Mouse (Mus musculus) mouse trophoblast stem cell (cell line): ENCODE results near the gene Dll3.

ENCODE experiments used
- in situ Hi-C, 2 experiments: fragments of 300-500 bp; cut with MseI, MboI; formaldehyde crosslinking; loops; 2 replicates in 1 of 2; 3 replicates in 1 of 2; pipeline ENCODE4 v1.15.1; 2025

Gene Dll3

DNA sequence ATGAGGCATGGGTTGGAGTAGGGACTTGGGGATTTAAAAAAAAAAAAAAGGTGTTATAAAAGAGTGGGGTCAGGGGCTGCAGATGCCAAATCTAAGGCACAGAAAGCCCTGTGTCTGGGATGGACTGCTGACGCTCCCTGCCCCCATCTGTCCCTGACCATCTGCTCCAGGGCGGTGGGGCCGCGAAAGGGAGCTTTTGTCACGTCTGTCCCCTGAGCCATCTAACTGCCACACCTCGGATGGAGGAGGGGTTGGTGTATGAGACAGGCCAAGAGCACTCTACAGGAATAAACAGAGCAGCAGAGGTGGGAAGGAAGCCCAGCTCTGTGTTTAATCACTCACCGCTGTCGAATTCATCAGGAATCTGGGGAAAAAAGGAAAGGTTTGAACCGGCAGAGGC, 7.7 kb upstream of the Dll3 start:
- in situ Hi-C loops: no loop called here

DNA sequence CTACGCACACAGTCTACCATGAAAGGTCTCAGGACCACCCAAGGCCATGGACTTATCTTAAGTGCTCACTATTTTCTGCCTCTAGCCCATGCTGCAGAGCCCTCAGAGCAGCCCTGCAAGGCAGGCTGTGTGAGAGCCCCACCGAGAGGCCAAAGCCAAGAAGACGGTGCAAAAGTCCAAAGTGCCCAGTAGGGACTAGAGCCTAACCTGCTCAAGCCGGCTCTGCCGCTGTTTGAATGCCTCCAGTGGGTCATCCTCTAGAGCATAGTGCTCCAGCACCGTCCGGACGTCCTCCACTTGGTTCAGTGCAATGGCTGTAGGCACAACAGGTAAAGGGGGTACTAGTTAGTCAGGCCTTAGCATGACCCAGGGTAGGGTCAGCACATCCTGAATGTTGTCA, 4.2 kb upstream of the Dll3 start:
- in situ Hi-C loops: no loop called here

DNA sequence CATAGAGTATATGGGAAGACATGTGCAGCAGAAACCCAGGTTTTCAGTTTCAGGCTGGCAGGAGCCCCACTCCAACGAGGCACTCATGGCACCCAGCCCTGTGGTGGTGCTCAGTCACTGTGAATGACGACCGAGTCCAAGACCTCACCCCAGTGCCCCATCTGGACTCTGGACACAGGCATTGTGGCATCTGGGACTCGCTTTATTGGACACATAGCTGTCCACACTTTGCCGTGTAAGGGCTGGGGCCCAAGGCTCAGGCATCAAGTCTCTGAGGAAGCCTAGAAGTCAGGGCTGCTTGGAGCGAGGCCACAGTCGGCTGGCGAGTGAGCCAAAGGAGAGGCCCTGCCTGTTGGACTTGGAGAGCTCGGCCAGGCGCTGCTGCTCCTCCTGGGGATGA, 3.6 kb upstream of the Dll3 start:
- in situ Hi-C loops: no loop called here

DNA sequence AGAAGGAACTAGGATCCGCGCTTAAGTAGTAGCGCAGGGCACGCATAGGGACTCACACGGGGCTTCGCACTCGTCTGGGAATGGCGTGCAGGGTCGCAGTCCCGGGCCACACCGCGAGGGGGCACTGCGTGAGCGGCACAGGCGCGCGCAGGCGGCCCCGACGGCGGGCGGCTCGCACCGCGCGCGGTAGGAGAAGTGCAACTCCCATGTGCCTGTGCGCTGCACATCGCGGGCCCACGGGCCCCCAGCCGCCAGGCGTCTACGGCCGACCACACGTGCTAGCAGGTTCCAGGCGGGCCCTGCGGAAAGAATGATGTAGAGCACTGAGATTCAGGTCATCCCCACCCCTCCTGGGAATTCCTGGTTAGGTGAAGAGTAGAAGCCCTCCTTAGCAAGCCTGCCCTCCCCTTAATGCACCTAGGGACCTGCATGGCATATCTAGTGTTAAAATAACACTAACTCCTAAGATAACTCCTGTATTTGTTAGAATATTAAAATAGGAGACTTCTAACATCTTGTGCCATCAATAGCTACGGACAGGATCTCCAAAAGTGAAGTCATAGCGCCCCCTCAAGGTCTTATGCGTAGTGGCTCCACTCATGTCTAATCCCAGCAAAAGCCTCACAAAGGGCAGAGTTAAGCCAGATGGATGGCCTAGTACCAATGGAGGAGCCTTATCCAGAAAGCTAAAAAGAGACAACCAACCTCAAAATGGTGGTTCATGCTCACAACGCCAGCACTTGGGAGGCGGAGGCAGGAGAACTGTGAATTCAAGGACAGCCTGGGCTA, 3.0 kb downstream of the Dll3 start:
- in situ Hi-C loops: no loop called here

- in situ Hi-C loops: no loop called here
Observed at GRCm38 (mm10) chr7:28294481-28294880, 7.6 kb downstream of the Dll3 start.

DNA sequence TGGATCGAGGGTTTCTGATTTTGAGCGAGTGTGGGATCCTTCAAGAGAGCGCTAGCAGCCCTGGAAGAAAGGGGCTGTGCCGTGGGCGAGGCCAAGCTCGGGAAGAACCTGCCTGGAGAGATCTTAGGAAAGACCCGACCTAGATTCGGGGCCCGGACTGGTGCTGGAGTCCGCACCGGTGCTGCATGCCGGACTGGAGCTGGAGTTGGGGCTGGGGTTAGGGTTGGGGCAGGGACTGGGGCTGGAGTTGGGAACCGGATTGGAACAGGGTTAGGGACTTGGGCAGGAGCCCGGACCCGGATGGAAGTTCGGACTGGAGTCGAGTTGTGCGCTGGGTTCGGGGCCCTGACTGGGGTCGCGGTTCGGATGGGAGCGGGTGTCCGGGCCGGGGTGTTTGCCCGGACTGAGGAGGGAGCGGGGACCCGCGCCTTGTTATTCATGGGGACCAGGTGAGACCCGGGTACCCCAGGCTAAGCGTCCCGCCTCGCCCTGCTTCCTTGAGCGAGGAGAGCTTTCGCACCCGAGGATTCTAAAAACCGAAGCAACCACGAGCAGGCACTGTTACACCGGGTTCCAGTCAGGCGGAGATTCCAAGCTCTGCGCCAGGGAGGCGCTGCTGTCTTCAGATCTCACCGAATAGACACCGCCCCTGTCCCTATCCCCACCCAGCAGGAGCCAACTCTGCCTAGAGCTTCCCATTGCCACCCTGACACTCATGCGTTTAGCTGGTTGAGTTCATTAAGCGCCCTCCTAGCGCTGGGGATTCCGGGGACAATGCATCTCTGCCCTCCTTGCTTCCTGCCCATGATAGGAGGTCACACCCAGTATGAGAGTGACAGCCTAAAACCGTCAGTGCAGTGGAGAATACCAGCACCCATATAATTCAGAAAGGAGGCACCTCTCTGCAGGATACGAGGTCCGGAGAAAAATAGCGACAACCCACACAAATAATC, 11.1 kb downstream of the Dll3 start, which contains the start of gene Selenov:
Gene Selenov, minus strand, starts transcription at position 549 of the 953 bp plus-strand sequence.
- in situ Hi-C loops: no loop called here

DNA sequence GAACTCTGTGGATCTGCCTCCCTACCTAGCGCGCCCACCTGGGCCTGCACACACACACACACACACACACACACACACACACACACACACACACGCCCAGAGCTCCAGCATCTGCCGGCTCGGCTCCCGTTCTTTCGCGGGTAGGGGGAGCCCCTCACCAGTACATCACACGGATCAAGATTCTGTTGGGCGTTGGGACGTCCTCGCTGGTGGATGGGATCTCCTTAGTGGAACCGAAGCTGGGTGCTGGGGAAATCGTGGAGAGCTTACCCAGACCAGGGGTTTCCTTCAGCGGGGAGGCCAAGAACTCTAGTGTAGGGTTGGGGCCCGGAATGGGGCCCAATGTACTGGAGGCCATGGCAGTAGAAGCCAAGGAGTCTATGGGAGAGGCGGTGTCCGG, 11.9 kb downstream of the Dll3 start:
- in situ Hi-C loops: no loop called here

DNA sequence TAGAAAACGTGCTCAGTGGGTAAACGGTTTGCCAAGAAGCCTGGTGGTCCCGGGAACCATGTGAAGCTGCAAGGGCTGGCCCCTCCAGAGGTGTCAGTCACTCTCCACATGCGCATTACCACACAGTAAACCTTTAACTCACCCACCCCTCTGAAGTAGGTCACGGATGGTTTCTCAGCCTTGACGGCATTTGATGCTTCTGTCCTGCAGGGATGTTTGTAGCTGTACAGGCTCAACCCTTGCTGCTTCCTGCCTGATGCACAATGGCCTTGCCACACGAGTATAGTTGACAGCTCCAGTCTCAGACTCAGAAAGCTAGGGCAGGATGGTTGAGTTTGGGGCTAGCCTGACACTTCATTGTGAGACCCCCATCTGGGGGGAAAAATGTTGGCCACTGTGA, 21.4 kb downstream of the Dll3 start:
- in situ Hi-C loops: no loop called here

DNA sequence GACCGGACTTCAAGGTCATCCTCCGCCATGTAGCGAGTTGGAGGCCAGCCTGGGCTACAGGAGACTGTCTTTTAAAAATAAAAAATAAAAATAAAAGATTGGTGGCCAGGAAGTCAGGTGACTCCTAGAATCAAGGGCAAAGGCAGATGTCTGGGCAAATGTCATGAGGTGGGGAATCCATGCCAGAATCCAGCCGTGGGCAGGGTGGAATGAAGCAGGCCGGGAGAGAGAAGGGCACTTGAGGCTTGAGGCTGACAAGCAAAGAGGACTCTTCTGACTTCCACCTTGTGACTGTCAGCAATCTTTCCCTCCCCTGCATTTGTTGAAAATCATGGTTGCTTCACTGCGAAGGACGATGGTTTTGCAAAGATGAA, 23.8 kb downstream of the Dll3 start:
- in situ Hi-C loops: no loop called here

- in situ Hi-C loops: no loop called here
Observed at GRCm38 (mm10) chr7:28277615-28278278, 24.3 kb downstream of the Dll3 start, which contains the start of gene Eid2b. TSS of gene Eid2b (plus strand) at chr7:28277739.

GRCm38 (mm10) chr7:28277237-28277614, 24.8 kb downstream of the Dll3 start:
- in situ Hi-C loops: no loop called here

- in situ Hi-C loops: no loop called here
Observed at GRCm38 (mm10) chr7:28271761-28272160, 30.3 kb downstream of the Dll3 start.

DNA sequence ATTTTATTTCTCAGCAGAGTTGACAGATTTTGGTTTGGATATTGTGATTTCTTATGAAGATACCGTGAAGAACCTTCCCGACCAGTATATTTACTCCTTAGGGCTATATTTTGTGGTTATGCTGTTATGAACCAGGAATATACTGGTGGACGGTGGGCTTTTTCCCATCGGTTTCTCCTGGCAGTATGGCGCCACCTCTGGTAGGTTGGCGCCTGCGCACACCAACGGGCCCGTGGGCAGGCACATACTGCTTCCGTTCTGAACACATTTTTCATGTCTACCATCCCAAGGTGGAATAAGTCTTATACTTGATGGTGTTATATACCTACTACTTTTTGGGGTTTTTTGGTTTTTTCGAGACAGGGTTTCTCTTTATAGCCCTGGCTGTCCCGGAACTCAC, 32.7 kb downstream of the Dll3 start:
- in situ Hi-C loops: no loop called here

DNA sequence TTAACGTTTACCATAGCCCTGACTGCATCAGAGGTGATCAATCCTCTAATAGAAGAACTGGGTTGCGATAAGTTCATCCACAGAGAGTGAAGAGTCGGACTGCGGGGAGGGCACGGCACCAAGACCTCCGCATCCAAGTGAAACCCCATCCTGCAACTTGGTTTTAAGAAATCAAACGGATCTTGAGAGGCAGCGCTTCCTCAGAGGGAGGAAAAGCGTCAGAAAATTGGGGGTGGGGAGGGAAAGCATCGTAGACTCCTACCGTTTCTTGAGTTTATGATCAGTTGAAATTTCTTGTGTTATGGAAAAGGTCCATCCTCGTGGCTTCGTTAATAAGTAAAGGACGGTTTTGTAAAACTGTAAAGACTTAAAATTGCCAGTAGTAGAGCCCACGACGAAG, 33.5 kb downstream of the Dll3 start:
- in situ Hi-C loops: no loop called here

DNA sequence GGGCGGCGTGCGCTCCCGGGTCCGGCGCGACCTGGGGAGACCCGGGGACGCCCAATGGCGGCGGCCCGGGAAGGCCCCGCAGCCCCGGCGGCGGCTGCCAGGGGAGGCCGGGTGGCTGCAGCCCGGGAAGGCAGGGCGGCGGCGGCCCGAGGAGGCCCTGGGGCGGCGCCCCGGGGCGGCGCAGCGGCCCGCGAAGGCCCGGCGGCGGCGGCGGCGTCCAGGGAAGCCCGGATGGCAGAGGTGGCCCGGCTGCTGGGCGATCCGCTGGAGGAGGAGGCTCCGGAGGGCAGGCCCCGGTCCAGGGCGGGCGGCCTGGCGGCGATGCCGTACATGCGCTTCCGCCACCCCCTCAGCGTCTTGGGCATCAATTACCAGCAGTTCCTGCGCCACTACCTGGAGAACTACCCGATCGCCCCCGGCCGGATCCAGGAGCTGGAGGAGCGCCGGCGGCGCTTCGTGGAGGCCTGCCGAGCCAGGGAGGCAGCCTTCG, 34.0 kb downstream of the Dll3 start:
- in situ Hi-C loops: no loop called here

GRCm38 (mm10) chr7:28267129-28268041, 34.7 kb downstream of the Dll3 start, which contains the start of gene Eid2:
TSS of gene Eid2 (plus strand) at chr7:28267881.
- in situ Hi-C loops: no loop called here

DNA sequence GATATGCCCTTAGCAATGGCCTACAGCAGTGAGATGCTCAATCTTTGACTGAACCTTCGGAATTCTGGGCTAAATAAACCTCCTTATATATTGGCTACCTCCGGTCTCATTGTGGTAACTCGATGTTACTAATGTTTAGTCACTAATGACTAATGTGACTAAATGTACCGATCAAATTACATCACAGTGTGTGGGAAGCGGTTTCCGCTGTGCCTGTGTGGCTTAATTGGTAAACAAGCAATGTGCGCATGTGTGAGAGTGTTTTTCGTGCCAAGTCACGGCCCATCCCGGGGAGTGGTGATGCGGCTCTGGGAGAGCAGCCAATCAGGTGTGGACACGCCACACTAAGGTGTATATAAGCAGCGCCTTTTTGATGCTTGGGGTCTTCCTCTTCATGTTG, 36.6 kb downstream of the Dll3 start:
- in situ Hi-C loops: no loop called here

DNA sequence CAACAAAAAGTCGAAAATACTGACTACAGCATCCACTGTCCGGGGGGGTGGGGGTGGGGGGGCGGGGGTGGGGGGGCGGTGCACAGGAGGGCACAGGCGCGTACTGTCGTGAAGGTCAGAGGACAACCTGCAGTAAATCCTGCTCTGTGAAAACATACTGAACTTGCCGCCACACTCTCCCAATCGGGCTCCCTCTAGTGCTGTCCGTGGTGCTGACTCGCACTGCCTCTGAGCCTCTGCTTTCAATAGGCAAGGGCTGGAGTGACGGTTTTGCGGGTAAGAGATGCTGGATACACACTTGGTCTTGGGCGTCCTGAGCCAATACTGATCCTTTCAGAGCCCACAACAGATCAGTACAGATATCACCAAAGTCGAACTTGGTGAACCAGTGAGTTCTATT, 38.3 kb downstream of the Dll3 start:
- in situ Hi-C loops: no loop called here

GRCm38 (mm10) chr7:28262861-28263260, 39.2 kb downstream of the Dll3 start:
- in situ Hi-C loops: no loop called here

GRCm38 (mm10) chr7:28255476-28255875, 46.6 kb downstream of the Dll3 start:
- in situ Hi-C loops: no loop called here

DNA sequence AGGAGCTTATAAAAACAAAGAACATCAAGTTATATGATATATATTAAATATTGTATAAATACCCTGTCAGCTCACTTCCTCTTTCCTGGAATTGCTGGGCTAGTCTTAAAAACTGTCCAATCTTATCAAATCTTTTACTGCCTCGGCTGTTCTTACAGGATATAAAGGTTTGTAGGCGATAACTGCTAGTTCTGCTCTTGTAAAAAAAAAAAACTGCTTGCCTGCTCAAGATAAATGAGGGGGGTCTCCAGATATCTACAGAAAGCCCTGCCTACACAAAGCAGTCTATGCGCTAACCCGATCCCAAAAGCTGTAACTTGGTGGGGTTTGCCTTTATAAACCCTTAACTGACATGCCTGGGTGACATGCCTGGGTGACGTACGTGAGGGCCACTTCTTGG, 47.4 kb downstream of the Dll3 start:
- in situ Hi-C loops: loop anchor here in 1 of 2 experiments (5.0 kb wide), 1 partner anchor 47 kb away; no protein-coding TSS in a partner anchor
